Mouse (Mus musculus): ENCODE results near the gene Sh3gl2.

Sh3gl2 gene

DNA sequence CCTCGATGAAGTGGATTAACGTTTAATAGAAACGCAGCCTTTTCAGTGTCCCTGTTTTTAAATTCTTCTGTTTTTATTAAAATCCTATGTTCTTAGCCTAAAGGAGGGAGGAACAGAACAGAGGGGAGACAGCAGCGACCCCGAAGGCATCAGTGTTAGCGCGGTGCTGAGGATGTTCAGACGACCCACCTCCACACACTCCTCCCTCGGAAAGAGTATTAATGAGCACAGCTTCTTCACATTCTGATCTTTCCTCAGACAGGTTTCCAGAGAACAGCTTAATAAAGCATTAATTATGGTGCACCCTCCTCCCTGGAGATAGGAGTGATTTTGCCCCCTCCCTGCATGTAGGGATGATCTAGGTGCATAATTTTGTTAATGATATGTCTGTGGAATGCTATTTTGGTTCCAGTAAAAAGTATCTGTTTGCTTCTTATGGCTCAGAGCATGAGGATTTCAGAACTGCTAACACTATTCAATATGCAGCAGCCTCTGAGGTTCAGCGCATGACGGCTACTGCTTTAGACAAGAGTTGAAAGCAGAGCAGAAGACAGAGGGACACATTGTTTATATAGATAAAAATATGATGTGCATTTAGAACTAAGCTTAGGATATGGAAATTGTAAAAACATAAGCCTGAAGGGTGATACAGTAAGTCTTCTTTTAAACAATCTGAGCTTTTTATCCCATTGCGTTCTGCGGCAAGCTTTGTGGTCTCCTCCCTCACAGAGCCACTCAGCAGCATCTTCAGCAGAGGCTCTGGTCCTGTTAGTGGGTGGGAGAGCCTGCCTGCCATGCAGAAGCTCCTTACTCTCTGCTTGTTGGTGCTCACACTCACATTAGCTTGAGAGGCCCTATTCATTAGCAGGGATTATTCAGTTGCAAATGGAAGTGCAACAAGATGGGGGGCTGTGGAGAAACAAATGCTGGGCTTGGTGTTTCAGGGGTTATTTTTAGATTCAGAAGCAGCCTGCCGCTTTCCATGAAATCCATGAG lies 27.8 kb downstream of the Sh3gl2 start:
- no peak for DNase-seq (ENCODE audit: extremely low spot score, low spot score)

DNA sequence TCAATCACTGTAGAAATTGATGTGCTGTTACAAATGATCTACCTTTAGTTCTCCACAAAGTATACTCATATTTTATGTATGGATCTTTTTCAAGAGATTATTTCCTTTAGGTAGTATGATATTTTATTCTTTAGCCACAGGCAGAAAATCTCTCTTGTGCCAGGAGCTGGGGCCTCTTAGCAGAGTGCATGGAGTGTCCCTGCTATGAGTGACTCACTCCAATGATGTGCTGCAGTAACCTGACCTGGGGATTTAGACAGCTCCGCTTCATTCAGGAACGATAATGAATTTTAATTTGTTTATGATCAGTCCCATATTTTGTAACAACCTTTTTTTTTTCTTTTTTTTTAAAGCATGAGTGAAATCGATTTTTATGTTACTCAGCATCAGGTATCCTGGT lies 36.7 kb downstream of the Sh3gl2 start:
- DNase-seq (ENCODE audit: extremely low spot score, low spot score) = no peak

DNA sequence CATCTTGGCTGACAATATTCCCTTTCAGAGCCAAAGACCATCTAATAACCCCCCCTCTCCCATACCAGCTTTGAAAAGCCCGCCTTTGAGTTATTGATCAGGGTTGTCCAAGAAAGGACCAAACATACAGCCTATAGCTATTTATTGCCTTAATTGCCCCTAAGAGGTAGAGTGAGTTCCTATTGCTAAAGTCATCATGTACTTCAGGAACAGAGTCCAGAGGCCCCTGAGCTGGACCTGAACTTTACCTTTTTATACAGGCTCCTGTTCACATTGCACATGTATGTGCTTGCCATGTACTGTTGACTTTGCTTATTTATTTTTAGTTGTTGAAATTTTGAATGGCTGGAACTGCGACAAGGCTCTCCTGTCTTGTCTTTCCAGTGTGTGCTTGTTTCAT lies 37.6 kb downstream of the Sh3gl2 start:
- no peak for DNase-seq (ENCODE audit: extremely low spot score, low spot score)

DNA sequence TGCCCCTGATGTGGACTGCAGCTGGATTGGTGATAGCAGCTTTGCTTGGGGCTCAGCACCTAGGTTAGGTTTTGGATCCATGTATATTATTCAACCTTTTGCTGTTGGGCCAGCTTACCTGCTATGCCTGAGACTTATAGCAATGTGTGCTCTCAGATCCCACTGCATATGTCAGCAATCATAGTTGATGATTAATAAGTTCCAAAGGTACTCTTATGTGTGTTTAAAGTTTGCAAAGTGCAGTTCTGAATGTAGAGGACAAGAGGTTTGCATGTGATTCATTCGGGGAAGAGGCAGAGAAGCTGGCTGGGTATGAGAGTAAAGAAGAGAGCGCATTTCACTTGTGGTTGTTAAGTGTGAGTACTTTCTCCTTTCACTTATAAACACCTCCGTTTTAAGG lies 43.7 kb downstream of the Sh3gl2 start:
- no peak for DNase-seq (ENCODE audit: extremely low spot score, low spot score)

DNA sequence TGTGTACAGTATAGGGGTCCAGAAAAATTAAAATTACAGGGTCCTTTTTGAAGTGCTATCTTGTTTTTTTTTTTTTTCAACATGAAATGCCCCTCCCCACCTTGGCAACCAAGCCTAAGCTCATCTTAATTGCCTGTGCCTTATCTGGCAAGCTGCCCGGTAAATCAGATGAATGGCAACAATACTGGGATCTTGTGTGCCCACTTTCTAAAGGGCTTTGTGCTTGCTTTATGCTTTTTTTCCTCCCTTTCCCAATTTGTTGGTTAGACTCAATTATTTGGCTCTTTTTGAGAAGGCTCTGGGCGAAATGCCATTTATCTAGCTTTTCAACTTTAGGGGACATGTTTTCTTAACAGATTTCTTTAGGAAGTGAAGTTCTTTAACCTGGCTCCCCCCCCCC lies 45.3 kb downstream of the Sh3gl2 start:
- DNase-seq (ENCODE audit: extremely low spot score, low spot score) = no peak

DNA sequence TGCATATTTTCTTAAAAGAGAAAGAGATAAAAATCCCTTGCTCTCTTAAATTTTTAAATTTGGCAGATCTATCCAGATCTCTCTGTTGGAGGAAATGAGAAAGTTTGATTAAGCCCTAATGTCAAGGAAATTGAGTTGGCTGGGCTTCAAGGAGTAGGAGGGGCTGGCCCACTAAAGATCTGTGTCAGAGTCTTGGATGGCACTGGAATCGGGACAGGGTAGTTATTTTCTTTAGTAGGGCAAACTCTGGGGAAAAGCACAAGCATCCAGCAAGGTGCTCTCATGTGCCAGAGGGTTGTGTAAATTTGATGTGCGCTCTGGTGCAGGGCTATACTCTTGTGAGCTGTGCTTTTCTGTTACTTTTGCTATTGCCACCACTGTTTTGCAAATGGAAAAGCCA lies 45.9 kb downstream of the Sh3gl2 start:
- no peak for DNase-seq (ENCODE audit: extremely low spot score, low spot score)

DNA sequence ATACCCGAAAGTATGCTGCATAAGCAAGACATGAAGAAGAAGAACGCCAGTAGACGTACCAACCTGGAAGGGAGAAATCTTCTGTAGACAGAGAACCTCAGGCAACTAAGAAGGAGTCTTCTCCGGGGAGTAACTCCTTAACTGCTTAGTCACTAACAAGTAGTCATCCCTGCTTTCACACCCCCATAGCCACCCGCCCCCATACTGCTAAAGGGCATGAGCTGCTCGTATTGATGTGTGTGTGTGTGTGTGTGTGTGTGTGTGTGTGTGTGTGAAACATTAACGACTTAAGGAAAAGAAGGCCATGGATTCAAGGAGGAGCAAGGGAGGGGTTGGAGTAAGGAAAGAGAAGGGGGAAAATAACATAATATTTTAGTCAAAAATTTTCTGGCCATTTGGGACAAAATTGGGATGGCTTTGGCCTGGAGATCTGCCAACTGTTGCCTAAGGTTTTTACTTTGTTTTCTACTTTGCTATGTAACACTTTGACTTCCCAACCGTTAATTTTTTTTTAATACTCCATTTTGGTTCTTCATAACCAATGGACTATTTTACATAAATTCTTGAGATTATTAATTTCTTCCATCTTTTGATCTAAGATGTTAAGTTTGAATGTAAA lies 51.0 kb downstream of the Sh3gl2 start:
- DNase-seq (ENCODE audit: extremely low spot score, low spot score) = no peak

DNA sequence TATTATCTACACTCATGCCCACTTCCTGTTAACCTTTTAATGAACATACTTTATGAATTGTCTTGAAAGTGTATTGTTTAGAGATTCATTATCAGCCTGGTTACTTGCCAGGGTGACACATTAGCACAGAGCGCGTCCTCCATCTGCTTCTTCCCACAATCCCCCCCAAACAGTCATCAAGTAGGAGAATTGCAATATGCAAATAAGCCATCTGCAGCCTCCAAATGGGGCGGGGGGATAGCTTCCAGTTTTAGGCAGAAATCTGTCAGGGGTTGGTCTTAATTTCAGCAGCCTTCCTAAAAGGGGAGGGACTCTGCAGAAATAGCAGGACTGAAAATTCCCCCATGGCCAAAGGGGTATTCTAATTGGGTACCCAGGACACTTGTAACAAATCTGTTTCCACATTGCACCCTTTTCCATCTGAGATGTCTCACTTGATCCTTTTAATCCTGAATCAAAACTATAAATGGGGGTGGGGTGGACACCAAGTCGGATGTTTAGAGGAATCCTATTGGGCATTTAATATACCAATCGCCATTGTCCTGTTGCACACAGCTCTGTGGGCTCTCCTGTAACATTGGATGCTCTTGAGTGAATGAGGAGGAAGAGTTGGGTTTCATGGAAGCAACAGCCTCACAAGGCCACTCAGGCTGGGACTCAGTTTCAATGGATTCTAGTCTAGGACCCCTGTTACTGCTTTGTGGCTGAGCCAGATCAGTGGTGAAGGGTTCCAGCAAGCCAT lies 51.7 kb downstream of the Sh3gl2 start:
- no peak for DNase-seq (ENCODE audit: extremely low spot score, low spot score)

DNA sequence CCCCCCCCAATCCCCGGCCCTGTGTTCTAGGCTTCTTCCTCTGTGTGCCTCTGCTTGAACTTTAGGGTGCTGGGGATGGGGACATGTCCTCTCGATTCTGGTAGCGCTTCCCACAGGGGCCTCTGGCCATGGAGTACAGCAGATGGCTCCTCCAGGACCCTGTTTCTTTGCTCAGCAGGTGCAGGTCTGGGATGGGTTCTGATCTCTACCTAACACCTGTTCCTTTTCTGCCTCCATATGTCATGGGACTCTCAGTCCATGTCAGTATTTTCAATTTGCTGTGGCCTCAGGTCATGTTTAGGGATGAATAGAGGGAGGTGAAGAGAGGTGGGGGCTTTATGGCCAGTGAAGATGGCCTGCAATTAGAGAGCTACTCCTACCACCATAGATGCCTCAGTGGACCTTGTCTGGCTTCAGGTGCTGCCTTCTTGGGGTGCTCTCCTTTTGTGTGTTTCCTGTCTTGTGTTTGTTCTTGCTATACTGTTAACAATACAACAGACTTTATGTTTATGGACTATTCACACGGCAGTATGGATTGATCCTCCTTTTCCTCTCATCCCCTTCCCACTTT lies 52.9 kb downstream of the Sh3gl2 start:
- no peak for DNase-seq (ENCODE audit: extremely low spot score, low spot score)

DNA sequence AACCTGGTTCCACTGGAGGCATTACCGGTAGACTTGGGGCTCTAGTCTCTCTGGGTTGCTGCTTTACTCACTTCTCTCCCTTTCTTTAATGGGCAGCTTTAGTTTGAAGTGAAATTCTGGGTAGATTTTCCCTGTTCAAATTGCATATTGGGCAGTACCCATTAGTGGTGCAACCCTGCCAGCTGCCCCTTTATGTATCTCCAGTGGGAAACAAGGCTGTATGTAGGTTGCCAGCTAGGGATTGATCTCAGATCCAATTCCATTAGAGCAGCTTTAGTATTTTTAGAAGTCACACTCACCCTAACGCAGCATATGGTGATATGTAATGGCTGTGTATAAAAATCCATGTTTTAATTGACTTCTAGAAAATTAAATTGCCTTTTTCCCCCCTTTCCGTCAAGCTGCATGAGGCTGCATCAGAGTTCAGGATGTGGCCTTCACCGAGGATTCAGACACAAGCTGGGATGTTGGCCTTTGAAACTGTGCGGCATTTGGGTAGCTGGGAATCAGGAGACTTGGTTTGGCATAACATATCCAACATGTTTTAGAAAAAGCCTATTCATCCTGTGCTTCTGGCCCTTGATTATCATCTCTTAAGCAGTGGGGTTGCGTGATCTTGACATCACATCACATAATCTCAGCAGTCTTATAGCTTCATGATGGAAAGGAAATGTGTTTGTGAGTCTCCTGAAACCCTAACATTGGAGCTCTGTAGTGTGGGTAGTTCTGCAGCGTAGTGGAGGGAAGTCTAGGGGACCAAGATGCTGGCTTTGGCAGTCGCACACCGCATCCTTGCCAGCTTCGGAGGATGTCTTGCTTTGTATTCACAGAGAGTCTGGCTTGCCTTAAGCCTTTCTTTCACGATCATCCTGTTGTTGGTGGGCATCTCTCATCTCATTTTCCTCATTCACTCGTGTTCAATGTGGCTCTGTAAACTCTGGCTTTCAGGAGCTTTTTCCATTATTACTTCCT lies 56.0 kb downstream of the Sh3gl2 start:
- DNase-seq (ENCODE audit: extremely low spot score, low spot score) = no peak

DNA sequence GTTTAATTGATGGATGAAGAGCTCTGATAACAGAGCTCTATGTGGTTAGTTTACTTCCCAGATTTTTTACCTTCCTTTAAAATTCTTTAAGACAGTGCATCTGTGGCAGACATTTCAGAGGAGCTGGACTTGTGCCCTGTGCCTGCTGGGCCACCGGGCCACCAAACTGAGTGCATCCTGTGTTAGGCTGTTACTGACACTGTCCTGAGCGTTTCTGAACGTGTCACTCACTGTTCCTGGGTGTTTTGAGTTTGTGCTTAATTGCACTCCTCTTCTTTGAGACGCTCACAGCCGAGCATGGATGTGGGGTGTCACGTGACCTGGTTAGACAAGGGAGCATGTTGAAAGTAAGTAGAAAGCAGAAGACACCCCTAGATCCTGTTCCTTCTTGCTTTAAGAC lies 57.2 kb downstream of the Sh3gl2 start:
- no peak for DNase-seq (ENCODE audit: extremely low spot score, low spot score)

DNA sequence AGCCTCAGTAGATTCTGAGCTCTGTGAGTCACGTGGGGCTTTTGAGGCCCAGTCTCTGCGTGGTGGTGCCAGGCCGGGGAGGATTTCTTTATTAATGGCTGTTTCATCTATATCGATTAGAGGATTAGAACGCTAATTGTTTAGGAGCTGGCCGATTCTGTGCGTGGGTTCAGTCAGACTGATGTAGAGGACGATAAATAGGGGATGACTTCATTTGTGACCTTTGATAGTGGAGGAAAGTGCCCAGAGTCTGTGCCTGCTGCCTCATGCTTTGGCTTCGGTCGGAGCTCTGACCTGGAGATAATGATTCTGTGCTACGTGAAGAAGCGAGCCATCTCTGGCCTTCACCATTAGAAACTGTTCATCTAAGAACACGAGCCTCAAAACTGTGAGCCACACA lies 57.7 kb downstream of the Sh3gl2 start:
- no peak for DNase-seq (ENCODE audit: extremely low spot score, low spot score)

DNA sequence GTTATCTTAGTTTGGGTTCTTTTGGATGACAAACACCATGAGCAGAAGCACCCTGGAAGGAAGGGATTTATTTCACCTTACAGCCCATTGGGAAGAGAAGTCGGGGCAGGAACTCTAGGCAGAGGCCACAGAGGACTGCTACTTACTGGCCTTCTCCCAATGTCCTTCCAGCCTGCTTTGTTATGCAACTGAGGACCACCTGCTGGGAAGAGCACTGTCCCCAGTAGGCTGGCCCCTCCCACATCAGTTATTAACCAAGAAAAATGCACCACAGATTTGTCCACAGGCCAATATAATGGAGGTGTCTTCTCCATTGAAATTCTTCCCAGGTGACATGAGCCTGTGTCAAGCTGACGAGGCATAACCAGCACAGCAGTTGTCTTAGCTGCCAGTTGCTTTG lies 62.5 kb downstream of the Sh3gl2 start:
- no peak for DNase-seq (ENCODE audit: extremely low spot score, low spot score)

DNA sequence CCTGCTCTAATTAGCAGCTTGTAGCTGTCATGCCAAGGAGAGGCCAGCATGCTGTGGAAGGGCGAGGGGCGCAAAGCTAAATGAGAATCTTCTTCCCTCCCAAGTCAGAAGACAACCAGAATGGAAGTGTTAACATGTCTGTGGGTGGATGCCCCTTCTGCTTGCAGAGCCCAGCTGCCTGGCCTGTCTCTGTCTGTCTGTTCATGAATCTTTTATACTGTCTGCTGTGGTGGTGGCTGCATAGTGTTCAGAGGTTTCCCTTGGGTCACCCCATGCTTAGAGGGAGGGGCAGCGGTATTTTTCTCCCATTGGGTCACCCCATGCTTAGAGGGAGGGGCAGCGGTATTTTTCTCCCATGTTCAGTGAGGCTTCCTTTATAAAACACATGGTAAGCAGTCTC lies 68.0 kb downstream of the Sh3gl2 start:
- DNase-seq (ENCODE audit: extremely low spot score, low spot score) = no peak

DNA sequence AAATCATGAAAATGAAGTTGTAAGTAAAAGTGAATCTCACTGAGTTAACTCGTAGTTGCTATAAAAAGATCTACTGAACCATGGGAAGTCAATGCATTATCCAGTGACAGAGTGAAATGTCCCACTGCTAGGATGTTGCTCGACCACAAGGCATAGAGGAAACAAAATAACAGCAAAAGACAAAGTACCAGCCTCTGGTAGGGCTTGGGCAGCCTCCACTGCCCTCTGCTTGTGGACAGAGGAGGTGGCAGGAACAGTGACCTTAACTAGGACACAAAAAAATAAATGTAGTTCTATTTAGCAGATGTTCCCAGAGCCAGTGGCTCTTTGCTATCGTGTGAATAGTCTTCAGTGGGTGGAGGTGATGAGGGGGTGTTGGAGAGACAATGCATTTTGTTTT lies 68.5 kb downstream of the Sh3gl2 start:
- DNase-seq (ENCODE audit: extremely low spot score, low spot score) = no peak

DNA sequence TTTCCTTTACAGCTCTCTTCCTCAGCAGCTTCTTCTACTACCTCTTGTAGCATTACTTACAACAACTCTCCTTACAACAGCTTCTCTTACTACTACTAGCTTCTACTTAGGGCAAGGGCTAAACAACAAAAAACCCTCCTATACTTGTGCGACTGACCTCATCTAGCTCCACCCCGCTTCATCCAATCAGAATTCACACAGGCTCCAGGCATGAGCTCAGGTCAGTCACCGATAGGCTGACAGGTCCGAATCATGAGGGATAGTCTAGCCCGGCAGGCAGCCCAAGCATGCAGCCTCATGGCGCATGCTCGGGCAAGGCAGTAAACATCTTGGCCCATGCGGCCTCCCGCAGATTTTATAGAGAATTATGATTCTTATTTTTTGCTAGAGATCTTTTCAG lies 78.2 kb downstream of the Sh3gl2 start:
- no peak for DNase-seq (ENCODE audit: extremely low spot score, low spot score)

DNA sequence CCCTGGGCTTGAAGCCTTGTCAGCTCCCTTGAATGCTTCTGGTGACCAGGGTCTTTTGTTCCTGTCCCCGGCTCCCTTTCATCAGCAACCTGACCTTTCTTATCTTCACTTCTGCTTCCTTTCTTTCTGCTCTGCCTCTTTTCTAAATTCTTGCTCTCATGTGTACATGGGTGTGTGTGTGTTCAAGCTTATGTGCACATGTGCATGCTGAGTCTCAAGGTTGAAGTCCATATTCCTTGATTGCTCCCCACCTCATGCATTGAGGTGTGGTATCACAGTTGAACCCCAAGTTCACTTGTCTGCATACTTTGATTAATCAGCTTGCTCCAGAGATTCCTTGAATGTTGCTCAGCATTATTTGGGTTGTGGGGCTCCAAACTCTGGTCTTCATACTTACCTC lies 85.1 kb downstream of the Sh3gl2 start:
- no peak for DNase-seq (ENCODE audit: extremely low spot score, low spot score)

DNA sequence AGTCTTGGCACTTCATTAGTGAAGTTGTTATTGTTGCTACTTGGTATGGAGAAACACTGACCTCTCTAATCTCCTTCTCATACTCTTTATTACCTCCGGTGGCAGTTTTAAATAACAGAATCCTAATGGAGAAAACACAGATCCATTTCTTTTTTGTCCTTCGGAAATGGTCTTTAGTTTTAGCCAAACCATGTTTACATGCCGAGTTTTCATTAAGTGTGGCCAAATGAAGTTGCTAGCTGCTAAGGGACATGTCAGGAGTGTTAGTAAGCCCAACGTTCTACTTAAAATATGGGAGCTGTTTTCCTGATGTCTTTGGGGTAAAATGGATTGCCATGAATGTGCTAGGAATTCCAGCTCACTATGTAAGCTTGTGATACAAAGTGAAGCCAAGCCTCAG lies 86.4 kb downstream of the Sh3gl2 start:
- DNase-seq (ENCODE audit: extremely low spot score, low spot score) = no peak

DNA sequence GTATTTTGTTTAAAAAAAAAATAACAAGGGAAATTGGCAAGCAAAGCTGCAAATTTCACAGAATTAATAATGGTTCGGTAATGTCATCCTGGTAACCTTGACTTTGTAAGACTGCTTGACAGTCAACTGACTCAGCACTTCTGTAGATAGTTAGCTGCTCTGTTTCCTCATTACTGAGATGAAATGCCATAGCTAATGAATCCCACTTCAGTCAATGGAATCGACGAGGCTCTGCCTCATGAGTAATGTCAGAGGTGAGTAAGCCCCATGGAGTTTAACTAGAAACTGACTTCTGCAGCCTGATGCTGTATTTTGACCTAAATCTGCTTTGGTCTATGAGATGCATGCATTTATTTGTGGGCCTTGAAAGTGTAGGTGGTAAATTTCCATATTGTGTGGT lies 88.4 kb downstream of the Sh3gl2 start:
- no peak for DNase-seq (ENCODE audit: extremely low spot score, low spot score)

DNA sequence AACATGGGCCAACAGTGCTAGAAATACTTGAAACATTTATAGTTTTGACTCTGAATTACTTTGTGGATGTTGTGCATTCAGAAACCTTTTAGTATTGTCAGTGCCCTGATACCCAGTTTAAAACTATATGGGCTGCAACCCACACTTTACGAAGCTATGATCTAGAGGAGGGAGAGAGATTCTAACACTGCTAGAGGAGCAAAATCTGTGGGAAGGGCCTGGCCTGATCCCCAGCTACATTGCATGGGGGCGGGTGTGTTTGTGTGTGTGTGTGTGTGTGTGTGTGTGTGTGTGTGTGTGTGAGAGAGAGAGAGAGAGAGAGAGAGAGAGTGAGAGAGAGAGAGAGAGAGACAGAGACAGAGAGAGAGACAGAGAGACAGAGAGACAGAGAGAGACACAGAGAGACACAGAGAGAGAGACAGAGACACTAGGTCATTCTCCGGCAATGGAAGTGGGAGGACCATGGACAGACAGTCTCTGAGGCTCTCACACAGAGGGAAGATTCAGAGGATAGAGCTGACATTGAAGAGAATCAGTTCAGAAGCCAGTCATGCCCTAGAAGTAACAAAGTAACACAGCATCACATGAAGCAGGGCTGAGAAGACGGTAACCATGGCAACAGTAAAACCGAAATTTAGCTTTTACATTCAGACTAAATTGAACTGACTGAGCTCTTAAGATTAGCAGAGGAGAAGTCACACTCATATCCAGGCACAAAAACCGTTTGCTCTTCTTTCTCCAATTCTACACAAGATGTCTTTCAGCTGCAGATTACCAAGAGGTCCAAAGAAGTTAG lies 95.9 kb downstream of the Sh3gl2 start:
- no peak for DNase-seq (ENCODE audit: extremely low spot score, low spot score)
